Mouse (Mus musculus) v-Abl transformed pro-B cells (cell line): ENCODE data around the gene Cd200r1.
"Not testable (repeated sequence)": the region's sequence is repeated elsewhere in the genome, so short reads cannot be mapped to it uniquely, and the experiment has no call there.

Experiments used
- in situ Hi-C, 2 experiments: fragments of 400-800 bp; cut with MboI; formaldehyde crosslinking; loops; one replicate each; pipeline ENCODE4 v1.15.1; 2025; ENCODE audit not compliant: unreplicated experiment in 2 of 2

Cd200r1 gene

GRCm38 (mm10) chr16:44745866-44746562 is 19.5 kb upstream of the Cd200r1 start, which contains the start of gene Gtpbp8:
Gene Gtpbp8, minus strand, starts transcription at chr16:44746363.
- in situ Hi-C loops, result loop anchor here (10.0 to 25.0 kb wide), 6 partner anchors 409 to 1859 kb away; partner anchors contain the start of genes Atp6v1a (in 2 of the 2), Naa50 (in 2 of the 2), Atg3 (in 1 of the 2) and Plcxd2 (in 1 of the 2)

GRCm38 (mm10) chr16:44748007-44748406 is 17.5 kb upstream of the Cd200r1 start:
- in situ Hi-C loops, result loop anchor here (10.0 to 25.0 kb wide), 6 partner anchors 407 to 1861 kb away; partner anchors contain the start of genes Atp6v1a (in 2 of the 2), Naa50 (in 2 of the 2), Atg3 (in 1 of the 2) and Plcxd2 (in 1 of the 2)

- in situ Hi-C loops, result no loop called here
Observed at GRCm38 (mm10) chr16:44757700-44758099, 7.8 kb upstream of the Cd200r1 start.

- in situ Hi-C loops, result loop anchor here (5.0 to 10.0 kb wide), 5 partner anchors 253 to 383 kb away; no protein-coding TSS in a partner anchor
Observed at GRCm38 (mm10) chr16:44761811-44762210, 3.7 kb upstream of the Cd200r1 start.

GRCm38 (mm10) chr16:44766320-44766892 is 870 bp downstream of the Cd200r1 start:
- in situ Hi-C loops, result loop anchor here (10.0 kb wide), 4 partner anchors 248 to 378 kb away; no protein-coding TSS in a partner anchor

- in situ Hi-C loops, result loop anchor here (10.0 kb wide), 4 partner anchors 247 to 377 kb away; no protein-coding TSS in a partner anchor
Observed at GRCm38 (mm10) chr16:44767506-44767905, 2.0 kb downstream of the Cd200r1 start.

GRCm38 (mm10) chr16:44767967-44768366 is 2.4 kb downstream of the Cd200r1 start:
- in situ Hi-C loops, result loop anchor here (10.0 kb wide), 4 partner anchors 247 to 377 kb away; no protein-coding TSS in a partner anchor

GRCm38 (mm10) chr16:44772577-44772976 is 7.0 kb downstream of the Cd200r1 start:
- in situ Hi-C loops, result no loop called here

GRCm38 (mm10) chr16:44773673-44774072 is 8.1 kb downstream of the Cd200r1 start:
- in situ Hi-C loops, result no loop called here

- in situ Hi-C loops, result no loop called here
Observed at GRCm38 (mm10) chr16:44774201-44774600, 8.7 kb downstream of the Cd200r1 start.

- in situ Hi-C loops, result no loop called here
Observed at GRCm38 (mm10) chr16:44778538-44779147, 13.1 kb downstream of the Cd200r1 start.

GRCm38 (mm10) chr16:44779494-44779893 is 14.0 kb downstream of the Cd200r1 start:
- in situ Hi-C loops, result no loop called here

GRCm38 (mm10) chr16:44780751-44781150 is 15.2 kb downstream of the Cd200r1 start:
- in situ Hi-C loops, result no loop called here

GRCm38 (mm10) chr16:44786934-44787333 is 21.4 kb downstream of the Cd200r1 start:
- in situ Hi-C loops, result no loop called here

- in situ Hi-C loops, result no loop called here
Observed at GRCm38 (mm10) chr16:44794416-44794815, 28.9 kb downstream of the Cd200r1 start.

GRCm38 (mm10) chr16:44805976-44806375 is 40.4 kb downstream of the Cd200r1 start:
- in situ Hi-C loops, result no loop called here

- in situ Hi-C loops, result not testable (repeated sequence)
Observed at GRCm38 (mm10) chr16:44810223-44810622, 44.7 kb downstream of the Cd200r1 start.

- in situ Hi-C loops, result no loop called here
Observed at GRCm38 (mm10) chr16:44811544-44811943, 46.0 kb downstream of the Cd200r1 start, which contains the start of gene Cd200r4. Gene Cd200r4, plus strand, starts transcription at chr16:44811733.

- in situ Hi-C loops, result no loop called here
Observed at GRCm38 (mm10) chr16:44812468-44813065, 47.0 kb downstream of the Cd200r1 start.

- in situ Hi-C loops, result no loop called here
Observed at GRCm38 (mm10) chr16:44818010-44818409, 52.5 kb downstream of the Cd200r1 start.

- in situ Hi-C loops, result no loop called here
Observed at GRCm38 (mm10) chr16:44820545-44820944, 55.0 kb downstream of the Cd200r1 start.
